Mouse (Mus musculus): ENCODE results near the gene Ogfod2.
A peak's percentile ranks its signal among the peaks of the same experiment; 100 is the strongest.

Gene Ogfod2

DNA sequence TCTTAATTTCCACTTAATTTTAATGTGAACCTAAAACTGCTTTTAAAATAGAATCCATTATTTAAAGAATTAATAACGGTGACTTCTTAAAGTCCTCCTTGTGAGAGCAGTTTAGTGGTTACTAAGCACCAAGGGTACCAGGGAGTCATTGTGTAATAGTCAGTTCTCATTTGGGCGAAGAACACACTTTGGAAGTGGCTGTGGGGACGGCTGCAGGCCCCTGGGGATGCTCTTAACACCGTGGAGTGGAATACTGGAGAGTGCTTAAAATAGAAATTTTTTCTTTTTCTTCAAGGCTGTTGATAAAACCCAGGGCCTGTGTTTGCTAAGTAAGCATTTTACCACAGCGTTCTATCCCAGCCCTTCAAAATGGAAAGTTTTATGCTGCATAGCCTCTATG lies 43.8 kb downstream of the Ogfod2 start:
- DNase-seq (ENCODE audit: low read depth) = no peak

DNA sequence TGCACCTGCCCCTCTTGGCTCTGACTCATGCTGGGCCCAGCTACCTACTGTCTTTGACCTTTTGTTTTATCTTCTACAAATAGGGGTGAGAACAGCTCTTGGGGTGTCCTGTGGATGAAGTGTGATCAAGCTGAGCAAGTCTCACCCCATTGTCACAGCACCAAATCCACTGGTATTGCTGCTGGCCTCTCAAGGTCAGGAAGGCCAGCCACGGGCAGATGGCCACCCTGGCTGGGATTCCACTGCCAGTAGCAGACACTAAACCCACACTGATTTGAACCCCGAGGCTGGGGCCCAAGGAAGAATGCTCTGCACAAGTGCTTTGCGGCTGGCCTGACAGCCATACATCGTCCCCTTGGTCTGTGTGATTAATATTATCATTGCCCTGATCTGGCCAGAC lies 46.2 kb downstream of the Ogfod2 start:
- DNase-seq (ENCODE audit: low read depth) = no peak

DNA sequence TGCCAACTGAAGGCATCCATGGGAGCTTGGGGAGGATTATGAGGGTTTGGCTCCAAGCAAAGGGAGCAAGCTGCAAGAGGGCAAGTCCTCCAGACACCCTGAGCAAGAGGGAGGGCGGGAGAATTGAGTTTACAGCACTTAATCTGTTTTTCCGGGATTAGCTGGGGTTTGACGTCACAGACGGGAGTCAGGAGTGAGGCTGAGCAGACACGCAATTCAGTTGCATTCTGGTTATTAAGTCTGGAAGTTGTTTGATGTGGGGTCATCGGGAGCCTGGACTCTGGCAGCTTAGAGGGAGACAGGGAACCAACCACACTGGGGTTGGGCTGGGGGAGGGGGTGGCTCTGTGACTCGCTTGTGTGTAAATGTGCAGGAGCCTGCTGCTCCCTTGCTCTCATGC lies 47.4 kb downstream of the Ogfod2 start:
- DNase-seq (ENCODE audit: low read depth) = no peak

DNA sequence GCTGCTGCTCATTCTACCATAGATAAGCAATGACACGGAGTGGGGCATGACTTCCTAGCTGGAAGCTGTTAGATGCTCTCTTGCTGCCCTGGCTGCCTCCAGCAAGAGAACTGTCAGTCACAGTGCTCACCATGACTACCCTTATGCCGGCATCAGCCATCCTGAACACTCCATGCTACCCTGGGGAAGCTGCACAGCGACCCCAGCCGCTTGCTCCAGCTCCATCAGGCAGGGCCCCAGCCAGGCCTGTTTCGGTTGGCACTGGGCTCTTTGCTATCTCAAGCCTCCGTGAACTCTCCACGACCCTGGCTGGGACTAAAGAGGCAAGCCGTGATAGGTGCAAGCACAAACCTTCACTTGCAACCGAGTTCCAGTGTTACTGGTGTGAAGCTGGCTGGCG lies 49.7 kb downstream of the Ogfod2 start:
- DNase-seq (ENCODE audit: low read depth) = no peak

DNA sequence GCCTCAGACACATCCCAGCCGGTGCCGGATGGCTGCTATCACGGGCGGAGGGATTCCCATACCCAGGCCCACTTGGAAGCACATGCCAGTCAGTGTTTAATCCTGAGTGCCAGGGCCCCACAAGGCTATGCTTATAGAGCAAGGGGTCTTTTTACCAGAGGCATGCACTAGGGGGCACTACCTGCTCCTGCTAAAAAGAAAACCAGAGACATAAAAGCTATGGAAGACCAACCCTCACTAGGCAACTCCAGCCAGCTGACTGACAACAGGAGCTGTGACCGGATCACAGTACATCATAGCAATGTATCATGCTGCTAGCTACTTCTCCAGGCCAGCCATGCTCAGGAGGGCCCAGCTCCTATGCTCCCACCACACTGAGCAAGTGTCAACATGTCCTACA lies 50.5 kb downstream of the Ogfod2 start:
- DNase-seq (ENCODE audit: low read depth) = peak; percentile 53

DNA sequence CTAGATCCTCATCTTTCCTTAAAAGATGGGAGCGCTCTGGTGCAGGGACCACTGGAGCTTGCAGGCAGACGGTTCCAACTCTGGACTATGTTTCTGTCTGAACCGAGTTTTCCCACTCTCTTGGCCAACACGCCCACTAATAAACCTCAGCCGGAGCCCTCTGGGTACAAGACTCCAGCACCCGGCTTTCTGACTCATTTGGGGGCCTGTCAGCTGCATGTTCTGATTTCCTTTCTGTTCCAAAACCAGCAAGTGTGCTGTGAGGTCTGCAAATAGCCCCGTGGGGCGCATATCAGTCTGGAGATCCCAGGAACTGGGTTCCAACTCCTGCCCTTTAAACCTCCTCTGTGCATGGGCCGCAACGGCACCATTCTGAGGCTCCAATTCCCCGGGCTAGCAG lies 51.3 kb downstream of the Ogfod2 start:
- DNase-seq (ENCODE audit: low read depth) = no peak
